Mouse (Mus musculus) gastrocnemius, postnatal 14 days (tissue): ENCODE measurements at regions not wholly inside any gene's neighbourhood (a gene's known extent, or its start where the extent isn't known, plus 50 kb on each side); places are given as distances from the start of the nearest gene placed in this dataset.

Experiments used
- DNase-seq: peaks from one replicate; pipeline ENCODE4 v3.0.0; 2021; ENCODE audit warnings: mixed read lengths
- intact Hi-C: fragments of 180-260 bp; cut with DNase I; formaldehyde crosslinking; loops from one replicate; pipeline ENCODE4 v1.15.1; 2025; ENCODE audit warnings: low total_unique reads

GRCm38 (mm10) chr7:115252370-115252750, 508.9 kb downstream of the Insc start:
- DNase-seq: no peak
- intact Hi-C loops: no loop called here

- DNase-seq: no peak
- intact Hi-C loops: no loop called here
These were observed 515.1 kb downstream of the Insc start for GRCm38 (mm10) chr7:115258626-115259025.

DNA sequence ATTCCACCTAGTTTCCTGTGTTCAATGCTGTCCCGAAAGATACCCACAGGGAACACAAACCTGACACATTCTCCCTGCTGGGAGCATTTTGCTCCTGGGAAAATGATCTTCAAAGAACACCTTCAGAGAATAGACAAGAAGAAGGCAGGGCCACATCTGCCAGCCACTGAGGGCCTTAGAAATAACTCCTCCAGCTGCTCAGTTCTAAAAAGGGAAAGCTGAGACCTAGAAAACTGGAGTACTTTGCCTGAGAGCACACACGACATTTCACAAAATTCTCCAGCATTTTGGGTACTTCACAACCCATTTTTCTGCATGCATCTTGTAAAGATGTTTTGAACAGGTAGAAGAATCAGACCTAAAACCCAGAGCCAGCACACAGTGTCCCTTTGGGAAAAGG, 519.6 kb downstream of the Insc start:
- intact Hi-C loops: no loop called here
- DNase-seq: no peak

GRCm38 (mm10) chr7:115266141-115266540, 522.6 kb downstream of the Insc start:
- DNase-seq: no peak
- intact Hi-C loops: no loop called here

DNA sequence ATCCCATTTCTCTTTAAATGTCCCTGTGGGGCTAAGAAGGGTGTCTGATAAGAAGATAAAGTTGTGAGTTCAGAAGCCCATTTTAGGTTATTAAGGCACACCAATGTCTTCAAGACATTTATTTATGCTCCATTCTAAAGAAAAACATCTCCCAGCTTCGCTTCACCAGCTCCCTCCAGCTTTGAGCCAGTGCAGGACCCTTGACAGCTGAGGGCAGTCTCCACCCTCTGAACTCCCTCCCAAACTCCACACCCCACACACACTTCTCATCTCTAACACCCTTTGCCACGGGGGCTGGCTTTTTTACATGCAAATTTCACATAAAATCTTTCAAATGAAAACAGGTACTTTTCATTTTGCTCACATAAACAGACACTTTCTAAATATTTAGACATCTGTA, 527.3 kb downstream of the Insc start:
- no peak for DNase-seq
- intact Hi-C loops: no loop called here

DNA sequence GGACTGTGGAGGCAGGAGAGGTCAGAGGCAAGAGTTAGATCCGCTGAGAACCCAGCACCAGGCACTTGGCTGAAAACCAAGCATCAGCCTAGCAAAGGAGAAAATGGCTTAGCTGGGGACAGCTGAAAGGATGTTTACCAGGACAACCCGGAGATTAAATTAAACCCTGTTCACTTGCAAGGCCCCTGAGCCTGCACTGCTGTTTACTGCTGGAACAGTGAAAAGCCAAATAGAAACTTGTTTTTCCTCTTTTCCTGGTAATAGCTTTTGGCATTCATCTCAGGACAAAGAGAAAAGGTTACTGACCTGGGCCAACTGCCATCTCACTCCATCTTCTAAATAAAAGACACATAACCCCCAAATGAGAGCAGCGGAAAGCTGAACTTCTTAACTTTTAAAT, 531.3 kb downstream of the Insc start:
- DNase-seq: no peak
- intact Hi-C loops: no loop called here

DNA sequence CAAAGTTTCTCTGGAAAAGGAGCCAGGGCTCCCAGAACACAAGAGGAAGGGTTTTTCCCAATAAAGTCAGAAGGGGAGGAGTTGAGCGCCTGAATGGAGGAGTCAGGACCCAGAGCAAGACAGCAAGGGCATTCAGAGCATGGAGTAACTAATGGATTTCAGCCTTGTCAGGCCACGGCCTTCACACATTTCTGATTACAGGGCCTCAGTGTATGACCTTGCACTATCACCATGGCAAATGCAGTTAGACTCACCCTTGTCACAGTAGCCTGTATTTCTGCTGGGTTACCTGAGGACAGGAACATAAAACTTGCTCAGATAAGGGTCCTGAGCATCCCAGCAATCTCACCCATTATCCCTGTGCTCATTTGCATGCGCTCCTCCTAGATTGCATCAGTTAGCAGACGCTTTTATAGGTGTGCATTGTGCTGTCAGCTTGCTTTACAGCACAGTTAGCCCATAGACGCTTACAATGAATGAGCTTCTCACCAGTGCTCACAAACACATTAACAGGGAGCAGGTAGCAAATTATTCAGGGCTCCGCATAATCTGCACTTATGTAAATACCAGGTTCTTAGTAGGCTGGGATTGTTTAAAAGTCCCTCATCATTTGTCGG, 547.4 kb downstream of the Insc start:
- DNase-seq: no peak
- intact Hi-C loops: no loop called here

DNA sequence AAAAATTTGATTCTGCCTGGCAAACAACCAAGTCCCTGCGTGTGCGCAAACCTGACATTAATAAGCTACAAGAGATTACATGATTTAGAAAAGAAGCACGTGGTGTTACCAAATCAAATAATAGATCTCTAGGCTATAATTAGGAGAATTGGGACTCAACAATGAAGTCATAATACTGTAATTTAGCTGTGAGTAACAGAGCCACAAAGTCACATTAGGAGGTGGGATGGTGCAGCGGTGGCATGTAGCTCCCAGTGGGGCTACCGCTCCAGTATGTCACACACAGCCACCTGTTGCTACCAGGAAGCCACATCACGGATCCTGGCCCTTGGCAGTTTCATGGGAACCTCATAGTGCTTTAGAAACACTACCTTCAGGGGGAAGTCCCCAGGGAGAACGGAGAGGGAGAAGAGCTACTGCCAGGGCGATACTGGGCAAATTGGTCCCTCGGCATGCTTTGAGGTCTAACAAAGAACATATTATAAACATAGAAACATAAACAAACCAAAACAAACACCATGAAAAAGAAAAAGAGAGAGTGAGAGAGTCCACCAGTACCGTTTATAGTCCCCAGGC, 551.2 kb downstream of the Insc start:
- intact Hi-C loops: no loop called here

DNA sequence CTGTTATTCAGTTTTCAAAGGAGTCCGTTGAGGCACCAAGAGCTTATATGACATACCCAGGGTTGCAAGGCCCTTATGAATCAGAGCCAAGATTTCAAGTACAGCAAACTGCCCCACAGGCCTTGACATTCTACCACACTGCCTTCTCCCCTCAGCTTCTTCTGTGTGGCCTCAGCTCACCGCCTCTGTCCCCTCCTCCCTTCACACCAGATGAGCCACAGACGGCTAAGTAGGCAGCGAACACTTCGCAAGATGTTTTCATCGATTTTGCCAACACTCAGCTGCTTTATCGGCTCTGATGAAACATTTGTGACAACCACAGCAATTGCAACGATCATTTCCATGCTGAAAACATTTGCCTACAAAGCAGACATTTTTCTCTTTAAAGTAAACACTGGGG, 556.7 kb downstream of the Insc start:
- intact Hi-C loops: no loop called here
- no peak for DNase-seq

More for the DNA sequence above, 551.2 kb downstream of the Insc start:
- DNase-seq: no peak

- intact Hi-C loops: no loop called here
These were observed 564.9 kb downstream of the Insc start for GRCm38 (mm10) chr7:115308377-115308776.

GRCm38 (mm10) chr7:115310400-115311225, 567.1 kb downstream of the Insc start:
- DNase-seq: no peak
- intact Hi-C loops: no loop called here

More at GRCm38 (mm10) chr7:115308377-115308776, 564.9 kb downstream of the Insc start:
- no peak for DNase-seq

DNA sequence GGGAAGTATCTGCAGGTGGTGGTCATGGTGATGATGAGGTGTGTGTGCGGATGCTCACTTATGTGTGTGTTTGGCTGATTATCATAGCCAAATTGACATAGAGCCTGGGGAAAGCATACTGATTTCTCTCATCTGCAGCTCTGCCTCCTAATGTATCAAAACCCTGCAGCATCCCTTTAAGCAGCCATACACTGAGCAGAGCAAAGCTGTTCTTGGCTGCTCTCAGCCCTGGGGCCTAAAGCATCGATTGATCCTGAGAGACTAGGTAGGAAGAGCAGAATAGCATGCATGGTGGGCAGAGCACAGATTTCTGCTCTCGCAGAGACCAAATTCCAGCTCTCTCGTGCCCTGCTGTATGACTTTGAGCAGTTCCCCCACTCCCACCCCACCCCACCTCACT, 576.0 kb downstream of the Insc start:
- no peak for DNase-seq
- intact Hi-C loops: no loop called here

DNA sequence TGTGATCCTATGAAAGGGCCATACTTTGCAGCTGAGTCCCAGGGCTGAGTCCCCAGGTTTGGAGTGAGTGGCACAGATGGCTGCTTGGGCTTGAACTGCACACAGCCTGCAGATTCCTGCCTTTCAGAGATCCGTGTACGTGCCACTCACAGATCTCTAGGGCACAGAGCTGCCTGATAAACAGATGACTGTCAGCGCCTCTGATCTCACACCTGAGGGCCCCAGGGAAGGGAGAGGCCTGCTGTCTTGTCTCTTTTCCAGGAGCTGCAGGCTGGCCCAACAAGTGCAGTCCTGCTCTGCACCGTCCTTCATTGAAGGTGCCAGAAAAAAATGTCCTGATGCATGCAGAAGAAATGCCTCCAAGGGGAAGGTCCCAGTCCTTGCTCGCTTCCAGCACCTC, 579.5 kb downstream of the Insc start:
- no peak for DNase-seq
- intact Hi-C loops: no loop called here

DNA sequence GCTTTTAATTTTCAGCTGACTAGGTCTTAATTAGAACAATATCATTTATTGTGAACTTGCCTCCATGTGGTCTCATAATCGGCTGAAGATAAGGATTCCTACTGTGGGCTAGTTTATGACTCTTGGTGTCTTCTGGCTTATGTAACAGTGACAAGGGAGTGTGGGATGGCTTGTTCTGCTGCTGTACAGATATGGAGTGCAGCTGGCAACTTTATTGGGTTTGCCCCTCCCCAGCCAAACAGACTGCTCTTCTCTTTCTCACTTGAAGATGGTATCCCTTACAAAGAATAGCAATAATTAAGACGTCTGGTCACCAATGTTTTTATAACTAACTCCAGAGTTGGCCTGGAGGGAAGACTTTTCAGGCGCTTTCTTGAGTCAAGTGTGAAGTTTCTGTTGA, 584.8 kb downstream of the Insc start:
- DNase-seq: no peak
- intact Hi-C loops: no loop called here

GRCm38 (mm10) chr7:115331698-115332097, 588.2 kb downstream of the Insc start:
- intact Hi-C loops: no loop called here
- no peak for DNase-seq

GRCm38 (mm10) chr7:115333046-115333577, 589.6 kb downstream of the Insc start:
- no peak for DNase-seq
- intact Hi-C loops: no loop called here

- DNase-seq: no peak
- intact Hi-C loops: no loop called here
These were observed 591.6 kb downstream of the Insc start for GRCm38 (mm10) chr7:115335051-115335450.

- no peak for DNase-seq
- intact Hi-C loops: no loop called here
These were observed 596.7 kb downstream of the Insc start for GRCm38 (mm10) chr7:115340155-115340554.

GRCm38 (mm10) chr7:115341007-115341406, 597.5 kb downstream of the Insc start:
- no peak for DNase-seq
- intact Hi-C loops: no loop called here

- intact Hi-C loops: no loop called here
- DNase-seq: no peak
These were observed 602.3 kb downstream of the Insc start for GRCm38 (mm10) chr7:115345749-115346148.

- intact Hi-C loops: no loop called here
- no peak for DNase-seq
These were observed 615.2 kb downstream of the Insc start for GRCm38 (mm10) chr7:115358711-115359110.
